Mouse (Mus musculus): ENCODE data around the gene Eif4e2.

GRCm38 (mm10) chr1:87272462-87272861, 58.7 kb downstream of the Eif4e2 start:
- TF ChIP-seq POLR2A (IDR thresholded peaks at IDR 0.05; ENCODE audit: low read depth, low read length) = no peak
- TF ChIP-seq CTCF (IDR thresholded peaks at IDR 0.05; ENCODE audit: extremely low read depth, insufficient read length, insufficient replicate concordance, low read depth, low read length) = no peak
